Mouse (Mus musculus) midbrain, embryonic 11.5 days (tissue): Measurements from ENCODE around the gene Supt20. TPM values are rescaled to one million over a fixed set of nuclear protein-coding genes. Genes with fewer than 3 reads are reported as not detected.
"Not testable (repeated sequence)": the region's sequence is repeated elsewhere in the genome, so short reads cannot be mapped to it uniquely, and the experiment has no call there.

ENCODE experiments used
- ATAC-seq: fragments of 200-750 bp; cut with Nextera tagmentation; 2 replicates; pipeline ENCODE4 v1.8.0; 2017; ENCODE audit warnings: moderate TSS enrichment, moderate library complexity; ENCODE audit not compliant: low FRiP score
- DNase-seq: peaks from one replicate; pipeline ENCODE4 v3.0.0; 2015; ENCODE audit warnings: low spot score; ENCODE audit errors: missing footprints
- H3K27ac ChIP-seq: fragments of 300-500 bp; sonication (generic); 2 replicates; pipeline ENCODE4 v1.5.1; 2014; ENCODE audit warnings: low read depth, low read length
- H3K27me3 ChIP-seq: fragments of 300-500 bp; sonication (generic); 2 replicates; pipeline ENCODE4 v1.6.1; 2014; ENCODE audit warnings: mild to moderate bottlenecking, low read length, moderate library complexity, mixed read lengths; ENCODE audit not compliant: control insufficient read depth, insufficient read depth
- H3K36me3 ChIP-seq: fragments of 300-500 bp; sonication (generic); 2 replicates; pipeline ENCODE4 v1.6.1; 2014; ENCODE audit warnings: mild to moderate bottlenecking, low read length, moderate library complexity, mixed read lengths; ENCODE audit not compliant: control insufficient read depth, insufficient read depth
- H3K4me1 ChIP-seq: fragments of 300-500 bp; sonication (generic); 2 replicates; pipeline ENCODE4 v1.6.1; 2014; ENCODE audit warnings: low read length; ENCODE audit not compliant: control insufficient read depth, insufficient read depth
- H3K4me2 ChIP-seq: fragments of 300-500 bp; sonication (generic); 2 replicates; pipeline ENCODE4 v1.6.1; 2014; ENCODE audit warnings: mild to moderate bottlenecking, moderate library complexity
- H3K4me3 ChIP-seq: fragments of 300-500 bp; sonication (generic); 2 replicates; pipeline ENCODE4 v1.5.1; 2014; ENCODE audit warnings: low read depth, low read length
- H3K9ac ChIP-seq: fragments of 300-500 bp; sonication (generic); 2 replicates; pipeline ENCODE4 v1.6.1; 2014; ENCODE audit warnings: low read length
- H3K9me3 ChIP-seq: fragments of 300-500 bp; sonication (generic); 2 replicates; pipeline ENCODE4 v1.6.1; 2016; ENCODE audit warnings: low read length; ENCODE audit not compliant: control insufficient read depth
- WGBS: fragments of 180-500 bp; shearing (Covaris S2); extraction: QIAGEN DNeasy Blood & Tissue Kit; methylation state at CpG from one replicate; pipeline ENCODE4 v1.1.7; 2014; 5-methylcytosine and 5-hydroxymethylcytosine counted together
- polyA plus RNA-seq: library from polyadenylated mRNA; unstranded; fragments of >200 nt; fragmentation: Nextera tagmentation; extraction: Ambion mirVana; gene quantifications from 2 replicates; pipeline ENCODE4 v1.2.1, GENCODE M21; 2014

Gene Supt20
- polyA plus RNA-seq, 1 experiment from 2014 or later, result 117 TPM

DNA sequence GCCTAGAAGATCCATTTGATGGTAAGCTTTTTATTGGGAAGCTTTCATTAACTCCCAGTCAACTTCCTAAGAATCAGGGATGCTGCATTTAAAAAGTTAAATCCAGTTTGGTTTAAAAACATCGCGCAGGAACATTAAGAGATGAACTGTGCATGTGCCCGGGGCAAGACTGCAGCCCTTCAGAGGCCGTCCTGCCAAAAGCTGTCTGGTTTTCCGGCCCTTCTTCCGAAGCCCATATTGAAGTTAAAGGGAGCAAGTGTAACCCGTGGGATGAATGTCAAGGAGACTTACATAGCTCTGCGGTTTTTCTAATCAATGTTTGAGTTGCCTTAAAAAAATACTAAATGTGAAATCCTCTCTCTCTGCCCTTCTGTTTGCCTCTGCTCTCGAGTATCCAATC is 66.6 kb downstream of the Supt20 start:
- DNase-seq (no peak), ATAC-seq (no peak)
- Histone ChIP-seq H3K4me2 (no peak overlapping the region), H3K9me3 (no peaks in the 10 kb centered on the region), H3K9ac (no peak overlapping the region), H3K4me3 (no peak overlapping the region), H3K4me1 (peaks cover 10% of the 10 kb centered on the region; the same call in 1 of the 2 replicates), H3K27me3 (peaks cover 4% of the 10 kb centered on the region), H3K36me3 (no peaks in the 10 kb centered on the region), H3K27ac (no peak overlapping the region)
- 76% methylated on average over 9 of the region's 9 CpGs for WGBS

- Histone ChIP-seq H3K27ac (no peak overlapping the region), H3K4me3 (no peak overlapping the region), H3K4me1 (peaks cover 6% of the 10 kb centered on the region; the same call in 1 of the 2 replicates), H3K27me3 (peaks cover 3% of the 10 kb centered on the region), H3K9me3 (no peaks in the 10 kb centered on the region), H3K36me3 (no peaks in the 10 kb centered on the region), H3K9ac (no peak overlapping the region), H3K4me2 (no peak overlapping the region)
- DNase-seq (no peak), ATAC-seq (no peak)
- 51% methylated on average over 15 of the region's 15 CpGs for WGBS
Observed at GRCm38 (mm10) chr3:54760321-54761115, 67.9 kb downstream of the Supt20 start.

- WGBS, result 88% methylated on average over 1 of the region's 1 CpGs
- DNase-seq, result no peak
- Histone ChIP-seq H3K4me2 (no peak overlapping the region), H3K27ac (no peak overlapping the region), H3K9ac (no peak overlapping the region), H3K27me3 (no peaks in the 10 kb centered on the region; the same call in 1 of the 2 replicates), H3K36me3 (no peaks in the 10 kb centered on the region), H3K4me3 (no peak overlapping the region), H3K4me1 (0 out of 2 replicates have a peak, but pooled peaks cover 1% of the 10 kb centered on the region), H3K9me3 (no peaks in the 10 kb centered on the region)
- no peak for ATAC-seq
Observed at GRCm38 (mm10) chr3:54761258-54761657, 68.7 kb downstream of the Supt20 start.

DNA sequence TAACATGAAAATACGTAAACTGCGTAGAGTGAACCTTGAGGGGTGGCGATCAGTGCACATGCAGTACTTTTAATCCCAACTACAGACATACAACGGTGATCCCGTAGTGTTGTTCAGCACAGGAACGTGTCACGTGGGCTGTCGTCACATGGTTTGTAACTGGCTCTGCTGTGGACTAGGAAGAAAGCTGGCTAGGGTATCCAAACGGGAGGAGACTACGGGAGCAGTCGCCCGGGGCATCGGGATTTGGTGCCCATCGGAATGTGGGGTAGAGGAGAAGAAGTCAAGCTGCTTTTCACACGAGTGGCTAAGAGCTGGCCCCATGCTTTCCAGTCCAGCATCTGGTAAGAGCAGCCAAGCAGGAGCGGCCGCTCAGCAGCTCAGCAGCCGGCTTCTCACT is 71.8 kb downstream of the Supt20 start:
- Histone ChIP-seq H3K4me1 (0 out of 2 replicates have a peak, but pooled peaks cover 2% of the 10 kb centered on the region), H3K4me3 (no peak overlapping the region), H3K4me2 (peak overlapping the region; percentile 10; the same call in 1 of the 2 replicates), H3K9ac (0 out of 2 replicates have a peak overlapping the region, but pooled peaks have one; percentile 12), H3K27me3 (no peaks in the 10 kb centered on the region), H3K27ac (no peak overlapping the region), H3K36me3 (no peaks in the 10 kb centered on the region), H3K9me3 (no peaks in the 10 kb centered on the region)
- peak; percentile 63 for ATAC-seq
- no peak for DNase-seq
- WGBS, result 61% methylated on average over 18 of the region's 18 CpGs

DNA sequence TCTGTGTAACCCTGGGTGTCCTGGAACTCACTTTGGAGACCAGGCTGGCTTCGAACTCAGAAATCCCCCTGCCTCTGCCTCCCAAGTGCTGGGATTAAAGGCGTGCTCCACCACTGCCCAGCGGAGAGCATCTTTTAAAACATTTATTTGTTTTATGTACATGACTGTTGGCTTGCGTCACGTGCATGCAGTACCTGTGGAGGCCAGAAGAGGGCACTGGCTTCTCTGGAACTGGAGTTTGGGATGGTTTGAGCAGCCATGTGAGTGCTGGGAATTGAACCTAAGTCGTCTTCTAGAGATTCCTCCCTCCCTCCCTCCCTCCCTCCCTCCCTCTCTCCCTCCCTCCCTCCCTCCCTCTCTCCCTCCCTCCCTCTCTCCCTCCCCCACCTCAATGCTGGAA is 72.9 kb downstream of the Supt20 start:
- not testable (repeated sequence) for H3K36me3 ChIP-seq, H3K4me3 ChIP-seq, H3K9ac ChIP-seq, H3K9me3 ChIP-seq, ATAC-seq, H3K27ac ChIP-seq, DNase-seq, H3K4me1 ChIP-seq, H3K27me3 ChIP-seq, H3K4me2 ChIP-seq
- WGBS, result 92% methylated on average over 6 of the region's 6 CpGs

GRCm38 (mm10) chr3:54766034-54766433 is 73.4 kb downstream of the Supt20 start:
- 87% methylated on average over 14 of the region's 14 CpGs for WGBS
- H3K4me2 ChIP-seq, result no peak overlapping the region
- H3K9ac ChIP-seq, result no peak overlapping the region
- no peak for DNase-seq
- H3K9me3 ChIP-seq, result no peaks in the 10 kb centered on the region
- H3K27me3 ChIP-seq, result no peaks in the 10 kb centered on the region
- 0 out of 2 replicates have a peak, but pooled peaks cover 2% of the 10 kb centered on the region for H3K4me1 ChIP-seq
- no peak overlapping the region for H3K4me3 ChIP-seq
- no peak for ATAC-seq
- H3K36me3 ChIP-seq, result no peaks in the 10 kb centered on the region
- no peak overlapping the region for H3K27ac ChIP-seq

GRCm38 (mm10) chr3:54766811-54767210 is 74.2 kb downstream of the Supt20 start:
- H3K27me3 ChIP-seq, result no peaks in the 10 kb centered on the region
- 89% methylated on average over 5 of the region's 5 CpGs for WGBS
- H3K9me3 ChIP-seq, result no peaks in the 10 kb centered on the region
- no peak overlapping the region for H3K9ac ChIP-seq
- no peaks in the 10 kb centered on the region for H3K36me3 ChIP-seq
- ATAC-seq, result no peak
- H3K4me3 ChIP-seq, result no peak overlapping the region
- DNase-seq, result no peak
- H3K4me2 ChIP-seq, result no peak overlapping the region
- H3K27ac ChIP-seq, result no peak overlapping the region
- H3K4me1 ChIP-seq, result 0 out of 2 replicates have a peak, but pooled peaks cover 2% of the 10 kb centered on the region

DNA sequence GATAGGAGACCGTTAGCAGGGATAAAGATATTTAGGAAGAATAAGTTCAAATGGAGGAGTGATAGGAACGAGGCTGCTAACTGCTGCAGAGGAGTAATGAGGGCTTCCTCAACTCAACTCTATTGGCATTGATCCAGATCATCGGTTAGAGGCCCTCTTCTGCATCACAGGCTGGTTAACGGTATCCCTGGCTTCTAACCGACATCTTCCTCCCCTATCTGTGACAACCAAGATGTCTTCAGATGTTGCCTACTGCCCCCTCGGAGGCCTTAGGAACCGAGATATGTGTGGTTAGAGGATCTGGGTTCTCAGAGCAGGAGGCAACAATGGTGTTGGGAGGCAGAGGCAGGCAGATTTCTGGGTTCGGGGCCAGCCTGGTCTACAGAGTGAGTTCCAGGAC is 76.0 kb downstream of the Supt20 start:
- Histone ChIP-seq H3K9ac (no peak overlapping the region), H3K4me3 (no peak overlapping the region), H3K27ac (no peak overlapping the region), H3K9me3 (no peaks in the 10 kb centered on the region), H3K36me3 (no peaks in the 10 kb centered on the region), H3K4me1 (0 out of 2 replicates have a peak, but pooled peaks cover 2% of the 10 kb centered on the region), H3K4me2 (no peak overlapping the region), H3K27me3 (no peaks in the 10 kb centered on the region)
- ATAC-seq (no peak), DNase-seq (no peak)
- 93% methylated on average over 8 of the region's 8 CpGs for WGBS
